Mouse (Mus musculus) heart, adult 9 months (tissue): ENCODE results near the gene Epor.
A peak's percentile ranks its signal among the peaks of the same experiment; 100 is the strongest.

ENCODE experiments used
- DNase-seq, 2 experiments: peaks; one replicate each; pipeline ENCODE4 v3.0.0; 2022; ENCODE audit warnings: low spot score in 2 of 2

The Epor gene

DNA sequence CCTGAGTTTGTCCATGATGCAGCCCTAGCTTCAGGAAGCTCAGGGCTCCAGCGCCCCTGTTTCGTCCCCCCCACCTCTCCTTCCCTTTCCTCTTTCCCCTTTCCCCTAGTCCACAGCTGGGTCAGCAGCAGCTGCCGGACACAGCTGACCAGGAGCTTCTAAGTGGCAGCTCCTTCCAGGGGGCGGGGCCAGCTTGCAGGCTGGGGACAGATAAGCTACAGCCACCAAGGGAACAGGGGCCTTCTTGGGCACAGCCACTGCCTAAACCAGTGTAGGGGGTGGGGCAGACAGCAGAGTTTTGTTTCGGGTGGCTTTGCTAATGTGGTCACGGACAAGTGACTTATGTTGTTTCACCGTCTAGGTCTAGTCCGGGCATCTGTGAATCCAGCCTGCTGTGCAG is at the start of gene Epor:
Gene Epor, minus strand, starts transcription at position 90 of the 400 bp plus-strand sequence.
- DNase-seq: peak; percentile 66 to 81

DNA sequence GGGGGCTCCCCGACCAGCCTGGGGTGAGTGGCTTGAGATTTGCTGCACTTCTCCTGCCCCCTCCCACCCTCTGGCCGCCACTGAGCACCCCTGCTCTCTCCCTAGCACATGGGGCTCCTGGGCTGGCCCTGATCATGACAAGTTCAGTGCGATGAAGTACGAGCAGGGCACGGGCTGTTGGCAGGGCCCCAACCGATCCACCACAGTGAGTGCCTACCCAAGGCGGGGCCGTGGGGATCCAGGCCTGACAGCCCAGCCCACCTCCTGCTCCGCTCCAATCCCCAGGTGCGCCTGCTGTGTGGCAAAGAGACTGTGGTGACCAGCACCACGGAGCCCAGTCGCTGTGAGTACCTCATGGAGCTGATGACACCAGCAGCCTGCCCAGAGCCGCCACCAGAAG is 49.4 kb upstream of the Epor start:
- no peak for DNase-seq

DNA sequence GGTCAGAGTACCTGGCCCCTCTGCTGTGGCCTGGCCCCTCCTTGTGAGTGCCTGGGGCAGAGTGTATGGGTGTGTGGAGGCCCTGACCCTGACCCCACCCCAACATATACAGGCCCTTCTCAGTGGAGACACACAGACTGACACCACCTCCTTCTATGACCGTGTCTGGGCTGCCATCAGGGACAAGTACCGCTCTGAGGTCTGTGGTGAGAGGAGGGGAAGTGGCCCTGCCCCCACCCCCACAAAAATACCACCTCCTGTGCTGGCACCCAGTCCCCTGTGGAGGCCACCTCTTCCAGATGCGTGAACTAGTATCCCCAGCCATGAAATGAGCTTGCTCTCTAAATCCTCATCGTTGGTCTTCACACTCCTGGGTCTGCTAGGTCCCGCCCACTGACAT is 47.7 kb upstream of the Epor start:
- no peak for DNase-seq

DNA sequence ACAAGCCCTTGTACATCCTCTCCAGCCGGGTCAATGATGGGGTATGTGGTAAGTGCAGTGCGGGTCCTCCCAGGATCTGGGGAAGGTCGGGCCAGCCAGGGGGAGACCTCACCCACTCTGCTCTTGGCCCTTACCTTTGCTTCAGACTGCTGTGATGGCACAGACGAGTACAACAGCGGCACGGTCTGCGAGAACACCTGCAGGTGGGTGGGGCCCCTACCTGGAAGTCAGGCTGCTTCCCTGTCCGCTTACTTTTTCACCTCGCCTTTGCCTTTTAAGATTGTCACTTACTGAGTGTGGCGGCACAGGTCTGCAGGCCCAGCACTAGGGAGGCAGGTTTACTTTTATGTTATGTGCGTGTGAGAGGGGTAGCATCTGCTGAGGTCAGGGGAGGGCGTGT is 41.2 kb upstream of the Epor start:
- no peak for DNase-seq

DNA sequence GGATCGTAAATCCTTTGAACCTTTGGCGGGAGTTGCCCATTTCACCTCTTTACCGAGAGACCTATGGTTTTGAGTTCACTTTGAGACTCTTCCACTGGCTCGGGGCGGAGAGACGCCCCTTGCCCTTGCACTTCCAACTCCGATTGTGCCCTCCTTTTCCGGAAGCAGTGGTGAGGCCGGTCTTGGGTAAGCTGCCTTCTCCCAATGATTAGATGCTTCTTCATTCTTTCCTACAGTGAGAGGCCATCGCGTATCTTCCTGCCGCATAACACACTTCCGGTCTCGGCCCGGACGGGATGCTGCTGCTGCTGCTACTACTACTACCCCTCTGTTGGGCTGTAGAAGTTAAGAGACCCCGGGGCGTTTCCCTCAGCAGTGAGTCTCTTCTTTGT is 39.9 kb upstream of the Epor start:
- no peak for DNase-seq

DNA sequence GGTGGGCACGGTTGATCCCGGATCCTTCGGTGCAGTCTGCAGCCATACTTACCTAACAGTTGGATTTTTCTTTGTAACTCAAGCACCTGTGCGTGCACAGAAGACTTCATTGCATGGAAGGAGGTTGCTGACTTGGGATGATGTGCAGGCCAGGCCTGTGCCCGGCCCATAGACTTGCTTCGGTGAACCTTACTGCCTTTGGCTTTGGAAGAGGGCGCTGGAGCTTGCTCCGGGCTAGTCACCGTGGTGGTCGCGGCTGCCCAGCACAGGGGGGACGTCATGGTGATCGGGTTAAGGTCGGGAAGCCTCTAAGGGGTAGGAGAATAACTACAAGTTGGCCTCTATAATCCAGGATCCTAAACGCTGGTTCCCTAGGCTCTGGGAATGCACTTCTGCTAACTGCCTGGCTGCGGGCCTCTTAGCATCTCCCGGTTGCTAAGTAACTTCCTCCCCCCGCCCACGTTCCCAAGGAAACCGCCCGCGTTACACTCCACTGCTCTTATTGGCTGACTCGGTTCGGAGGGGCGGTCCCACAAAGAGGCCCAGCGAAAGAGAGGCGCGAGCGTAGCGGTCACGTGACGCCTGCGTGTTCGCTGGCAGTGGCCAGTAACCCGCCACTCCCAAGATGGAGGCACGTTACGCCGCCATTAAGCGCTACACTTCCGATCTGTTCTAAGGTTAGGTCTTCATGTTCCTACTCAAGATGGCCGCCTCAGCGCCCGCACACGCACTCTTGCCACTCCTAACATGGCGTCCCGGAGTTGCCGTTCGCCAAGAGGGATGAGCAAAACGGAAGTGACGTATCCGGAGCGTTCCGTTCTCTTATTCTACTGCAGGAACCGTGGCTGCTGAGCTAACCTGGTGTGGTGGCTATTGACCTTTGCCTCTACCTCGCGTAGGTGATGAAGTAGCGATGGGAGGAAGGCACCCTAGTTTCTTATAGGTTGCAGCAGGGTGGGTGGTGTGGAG is 39.2 kb upstream of the Epor start, which contains the start of the genes Ccdc151 and Prkcsh:
Gene Ccdc151, minus strand, starts transcription at position 441 of the 969 bp plus-strand sequence.
Gene Prkcsh, plus strand, starts transcription at position 613 of the 969 bp plus-strand sequence.
- peak; percentile 100 for DNase-seq

DNA sequence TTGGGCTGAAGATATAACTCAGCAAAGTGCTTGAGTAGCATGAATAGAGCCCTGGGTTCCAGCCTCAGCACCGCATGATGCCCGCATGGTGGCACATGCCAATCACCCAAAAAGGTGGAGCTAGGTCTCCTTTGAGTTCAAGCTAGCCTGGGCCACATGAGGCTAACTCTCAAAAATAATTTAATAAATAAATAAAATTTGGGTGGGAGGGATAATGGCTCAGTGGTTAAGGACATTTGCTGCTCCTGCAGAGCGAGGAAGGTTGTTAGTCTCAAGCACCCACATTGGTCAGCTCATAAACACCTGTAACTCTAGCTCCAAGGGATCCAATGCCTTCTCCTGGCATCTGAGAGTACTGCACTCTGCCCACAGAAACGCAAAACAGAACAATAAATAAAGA is 38.3 kb upstream of the Epor start:
- no peak for DNase-seq

DNA sequence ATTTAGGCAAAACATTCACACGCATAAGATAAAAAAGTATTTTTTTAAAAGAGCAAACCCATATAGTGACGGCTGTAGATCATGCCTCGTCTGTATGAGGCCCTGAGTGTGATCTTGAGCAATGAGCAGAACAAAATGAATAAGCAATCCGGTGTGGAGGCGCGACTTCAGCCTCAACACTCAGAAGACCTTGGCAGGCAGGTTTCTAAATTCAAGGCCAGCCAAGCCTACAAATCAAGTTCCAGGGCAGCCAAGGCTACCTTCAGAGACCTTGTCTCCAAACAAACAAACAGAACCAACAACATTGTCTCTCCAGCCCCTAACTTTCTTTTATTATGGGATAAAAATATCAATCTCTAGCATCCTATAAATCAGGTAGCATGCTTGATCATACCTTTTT is 37.0 kb upstream of the Epor start:
- no peak for DNase-seq

DNA sequence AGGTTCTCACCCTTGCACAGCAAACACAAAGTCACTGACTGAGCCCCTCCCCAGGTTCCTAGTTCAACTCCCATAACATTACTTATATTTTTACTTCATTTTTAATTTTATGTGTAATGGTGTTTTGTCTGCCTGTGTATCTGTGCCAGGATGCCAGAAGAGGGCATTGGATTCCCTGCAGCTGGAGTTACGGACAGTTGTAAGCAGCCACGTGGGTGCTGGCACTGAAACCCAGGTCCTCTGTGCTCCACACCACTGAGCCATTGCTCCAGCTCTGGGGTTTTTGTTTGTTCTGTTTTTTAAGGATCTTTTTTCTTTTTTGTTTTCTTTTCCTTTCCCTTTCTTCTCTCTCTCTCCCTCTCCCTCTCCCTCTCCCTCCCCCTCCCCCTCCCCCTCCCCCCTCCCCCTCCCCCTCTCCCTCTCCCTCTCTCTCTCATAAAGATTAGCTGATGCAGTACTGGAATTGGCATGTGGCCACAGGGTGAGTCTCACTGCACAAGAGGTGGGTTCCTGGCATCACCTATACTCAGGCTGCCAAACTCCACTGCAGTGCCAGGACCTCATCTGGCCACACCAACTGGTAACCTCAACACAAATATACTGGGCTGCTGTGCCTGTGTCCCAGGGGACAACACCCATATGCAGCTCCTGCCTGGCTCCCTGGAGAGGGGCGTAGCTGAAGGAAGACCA is 33.0 kb upstream of the Epor start:
- DNase-seq: no peak

DNA sequence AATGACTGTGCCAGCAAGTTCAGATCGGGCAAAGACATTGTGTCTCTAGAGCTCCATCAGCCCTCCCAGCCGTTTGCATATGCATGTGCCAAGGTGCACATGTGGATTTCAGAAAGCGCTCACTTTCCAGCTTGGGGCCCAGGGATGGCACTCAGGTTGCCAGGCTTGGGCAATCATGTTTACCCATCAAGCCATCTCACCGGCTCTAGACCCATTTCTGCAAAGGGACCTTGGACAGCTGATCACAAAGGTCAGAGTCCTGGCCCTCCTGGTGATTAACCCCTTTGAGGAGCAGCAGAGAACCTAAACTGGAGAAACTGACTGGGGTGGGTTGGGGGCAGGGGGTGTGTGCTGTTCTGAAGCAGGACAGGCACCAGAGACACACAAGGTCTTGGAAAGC is 28.9 kb upstream of the Epor start:
- DNase-seq: no peak

DNA sequence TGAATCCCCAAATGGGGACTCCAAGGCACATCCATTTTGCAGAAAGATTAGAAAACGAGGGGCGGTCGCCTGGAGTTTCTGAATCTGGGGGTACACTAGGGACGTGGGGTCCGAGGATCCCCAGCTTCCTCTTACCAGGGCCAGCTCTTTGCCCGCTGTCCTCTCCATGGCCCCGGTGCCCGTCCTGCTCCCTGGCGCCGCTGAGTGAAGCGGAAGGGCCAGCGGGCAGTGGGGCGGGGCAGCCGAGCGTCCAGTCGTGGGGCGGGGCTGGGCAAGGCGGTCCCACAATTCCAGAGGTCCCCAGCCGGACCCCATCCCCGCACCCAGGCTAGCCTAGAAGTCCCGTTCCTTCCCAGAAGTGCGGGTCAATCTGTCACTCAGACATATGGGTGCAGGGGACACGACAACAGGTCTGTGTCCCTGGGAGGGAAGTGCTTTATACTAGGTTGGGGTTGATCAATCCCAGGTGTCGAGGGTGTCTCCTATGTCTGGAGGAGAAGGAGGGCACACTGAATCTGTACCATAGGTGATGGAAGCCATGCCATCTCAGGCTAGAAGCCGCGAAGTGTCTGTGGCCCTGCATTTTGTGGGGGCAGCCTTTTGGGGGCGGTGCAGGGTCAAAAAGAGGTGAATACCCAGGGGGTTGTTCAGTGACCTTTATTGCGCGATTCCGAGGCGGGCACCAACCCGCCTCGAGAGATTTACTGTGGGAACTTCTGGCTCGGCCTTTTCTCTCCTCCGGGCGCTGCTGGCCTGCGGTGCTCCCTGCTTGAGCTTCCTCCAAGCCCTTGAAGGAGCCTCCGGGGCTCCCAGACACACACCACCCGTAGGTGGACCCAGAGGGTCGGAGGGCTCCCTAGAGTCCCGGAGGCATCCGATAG is 26.2 kb upstream of the Epor start, which contains the start of gene Rgl3:
Gene Rgl3, minus strand, starts transcription at position 217 of the 881 bp plus-strand sequence.
- DNase-seq: peak; percentile 51 to 57

DNA sequence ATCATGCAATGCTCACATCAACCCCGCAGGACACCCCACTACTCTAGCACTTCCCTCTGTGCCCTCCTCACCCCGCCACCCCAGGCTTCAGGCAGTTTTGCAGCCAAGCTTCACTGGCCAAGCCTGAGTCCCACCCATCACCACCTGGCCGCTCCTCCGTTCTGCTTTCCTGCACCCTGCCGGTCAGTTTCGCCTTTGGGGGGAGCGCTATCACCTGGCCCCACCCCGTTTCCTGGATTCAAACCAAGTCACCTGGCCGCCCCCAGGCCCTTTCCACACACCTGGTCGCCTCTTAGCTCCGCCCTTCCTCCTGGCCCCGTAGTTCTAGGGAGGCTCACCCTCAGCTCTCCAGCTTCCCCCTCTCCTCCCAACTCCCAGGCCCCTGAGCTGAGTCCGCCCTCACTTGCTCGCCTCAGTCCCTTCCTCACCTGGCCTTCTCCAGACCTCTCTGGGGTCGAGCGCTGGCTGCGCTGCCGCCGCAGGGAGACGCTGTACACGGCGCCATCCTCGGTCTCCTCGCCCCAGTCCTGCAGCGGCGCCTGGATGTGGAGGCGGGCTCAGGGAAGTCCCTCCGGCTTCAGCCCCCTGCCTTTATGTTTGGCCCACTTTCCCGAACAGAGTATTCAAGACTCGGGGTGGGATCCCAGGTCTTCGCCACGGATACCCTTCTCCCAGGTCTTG is 25.3 kb upstream of the Epor start:
- no peak for DNase-seq

DNA sequence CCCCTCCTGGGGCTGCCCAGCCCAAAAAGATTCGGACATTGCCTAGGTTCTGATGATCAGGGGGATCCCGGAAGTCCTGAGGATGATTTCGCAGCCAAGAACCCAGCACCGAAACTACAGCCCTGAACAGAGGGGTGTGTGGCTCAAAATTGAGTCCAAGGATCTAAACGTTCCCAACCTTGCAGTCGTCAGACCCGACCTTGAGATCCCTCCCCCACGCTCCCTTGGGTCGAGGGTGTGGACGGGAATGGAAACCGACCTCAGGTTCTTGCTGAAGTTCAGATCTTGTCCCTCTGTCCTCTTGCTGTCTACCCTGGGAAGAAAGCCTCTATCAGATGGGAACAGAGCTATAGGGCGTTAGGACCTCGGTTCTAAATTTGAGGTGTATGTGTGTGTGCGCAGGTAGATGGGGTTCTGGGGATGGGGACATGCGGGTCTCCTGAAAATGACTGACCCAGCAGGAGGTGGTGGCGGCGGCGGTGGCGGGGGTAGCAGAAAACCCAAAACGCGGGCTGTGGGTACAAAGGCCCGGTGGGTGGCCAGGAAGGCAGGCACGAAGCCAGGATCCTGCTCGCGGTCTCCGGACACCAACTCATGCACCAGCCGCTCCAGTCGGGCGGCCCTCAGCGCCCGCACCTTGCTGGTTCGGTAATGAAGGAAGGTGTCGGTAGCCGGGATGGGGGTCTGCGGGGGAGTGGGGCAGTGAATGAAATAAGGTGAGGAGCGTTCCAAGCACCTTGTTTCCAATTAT is 24.5 kb upstream of the Epor start:
- no peak for DNase-seq

DNA sequence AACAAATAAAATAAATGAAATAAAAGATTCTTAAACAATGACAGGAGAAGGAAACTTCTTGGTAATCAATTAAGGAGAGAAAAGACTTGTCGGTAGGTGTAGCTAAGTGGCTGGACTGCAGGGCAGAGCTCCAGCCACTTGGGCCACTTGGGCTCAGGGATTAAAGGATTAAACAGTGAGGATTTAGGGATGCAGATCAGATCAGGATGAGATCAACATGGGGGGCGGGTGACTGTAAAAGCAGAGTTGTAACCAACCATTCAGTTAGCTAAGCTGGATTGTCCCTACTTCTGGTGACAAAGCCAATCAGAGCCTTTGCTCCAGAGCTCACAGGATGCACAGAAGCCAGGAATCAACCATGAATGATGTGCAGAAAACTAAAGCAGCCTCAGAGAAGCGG is 20.6 kb upstream of the Epor start:
- DNase-seq: no peak

DNA sequence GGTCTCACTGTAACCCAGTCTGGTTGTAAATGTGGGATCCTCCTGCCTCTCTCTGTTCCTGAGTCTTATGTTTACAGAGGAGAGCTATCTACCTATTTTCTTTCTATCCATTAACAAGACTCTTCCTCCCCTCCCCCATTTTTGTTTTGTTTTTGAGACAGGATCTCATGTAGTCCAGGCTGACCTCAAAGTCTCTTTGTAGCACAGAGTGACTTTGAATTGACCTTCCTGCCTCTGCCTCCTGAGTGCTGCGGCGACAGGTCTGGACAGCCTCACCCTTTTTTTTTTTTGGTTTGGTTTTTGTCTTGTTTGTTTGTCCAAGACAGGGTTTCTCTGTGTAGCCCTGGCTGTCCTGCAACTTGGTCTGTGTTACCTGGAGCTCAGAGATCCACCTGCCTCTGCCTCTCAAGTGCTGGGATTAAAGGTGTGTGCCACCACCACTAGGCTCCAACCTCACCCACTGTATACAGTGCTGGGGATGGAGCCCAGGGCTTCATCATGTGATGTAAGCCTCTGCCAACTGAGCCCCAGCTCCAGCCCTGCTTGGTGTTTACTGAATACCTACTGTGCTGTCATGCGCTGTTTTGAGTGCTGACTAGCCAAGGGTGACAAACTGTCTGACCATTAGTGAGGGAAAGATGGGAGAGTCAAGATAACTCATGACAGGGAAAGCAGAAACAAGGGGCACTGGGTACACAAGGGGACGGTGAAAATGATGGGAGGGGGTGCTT is 15.3 kb upstream of the Epor start:
- DNase-seq: no peak

DNA sequence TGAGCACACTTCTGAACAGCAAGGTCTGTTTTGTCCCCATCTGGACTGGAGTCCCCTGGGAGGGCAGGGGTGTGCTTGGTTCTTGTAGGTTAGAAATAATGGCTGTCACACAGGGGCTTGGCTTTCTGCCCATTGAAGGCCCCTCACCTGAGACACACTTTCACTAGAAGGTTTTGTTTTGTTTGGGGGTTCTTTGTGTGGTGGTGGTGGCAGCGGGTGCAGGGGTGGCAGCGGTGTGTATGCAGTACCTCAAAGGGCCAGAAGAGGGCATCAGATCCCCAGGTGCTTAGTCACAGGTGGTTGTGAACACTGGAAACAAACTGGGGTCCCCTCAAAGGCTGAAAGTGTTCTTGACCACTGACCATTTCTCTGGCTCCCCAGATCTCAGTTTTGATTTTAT is 14.7 kb upstream of the Epor start:
- DNase-seq: no peak

DNA sequence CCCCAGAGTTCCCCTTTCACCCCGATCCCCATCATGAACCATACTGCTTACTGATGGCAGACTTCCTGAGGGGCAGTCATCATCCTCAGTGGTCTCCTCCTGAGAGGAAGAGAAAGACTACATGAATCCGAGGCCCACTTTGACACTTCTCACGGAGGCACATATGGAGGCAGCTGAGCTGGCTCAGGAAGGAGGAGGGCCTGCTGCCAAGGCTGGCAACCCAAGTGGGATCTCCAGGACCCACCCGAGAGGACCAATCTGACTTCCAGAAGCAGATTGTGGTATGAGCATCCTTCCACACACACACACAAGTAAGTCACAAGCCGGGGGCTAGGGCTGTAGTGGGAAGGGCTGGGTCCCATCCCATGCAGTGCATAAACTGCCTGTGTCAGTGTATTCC is 14.0 kb upstream of the Epor start:
- no peak for DNase-seq

DNA sequence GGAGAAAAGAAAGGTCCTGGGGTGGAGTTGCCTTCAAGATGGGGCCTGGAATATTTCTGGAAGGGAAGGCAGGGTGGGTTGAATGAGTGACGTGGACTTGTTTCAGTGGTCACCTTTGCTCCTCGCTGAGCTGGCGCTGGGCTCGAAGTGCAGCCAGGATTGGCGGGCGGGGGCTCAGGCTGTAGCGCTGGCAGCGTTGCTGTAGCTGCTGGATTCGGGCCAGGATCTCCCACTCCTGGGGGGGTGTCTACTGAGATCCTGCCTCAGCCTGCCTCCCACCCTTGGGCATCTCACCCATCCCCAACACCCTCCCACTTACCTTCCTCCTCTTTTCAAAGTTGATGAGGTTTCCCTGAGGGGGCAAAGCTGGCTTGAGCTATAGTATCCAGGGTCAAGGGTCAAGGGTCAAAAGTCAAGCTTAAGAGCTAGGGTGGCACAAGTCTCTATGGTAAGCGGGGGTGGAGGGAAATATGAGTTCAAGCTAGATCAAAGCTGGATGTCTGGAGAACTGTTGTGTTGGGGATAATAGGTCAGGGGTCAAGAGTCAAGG is 13.4 kb upstream of the Epor start:
- no peak for DNase-seq

DNA sequence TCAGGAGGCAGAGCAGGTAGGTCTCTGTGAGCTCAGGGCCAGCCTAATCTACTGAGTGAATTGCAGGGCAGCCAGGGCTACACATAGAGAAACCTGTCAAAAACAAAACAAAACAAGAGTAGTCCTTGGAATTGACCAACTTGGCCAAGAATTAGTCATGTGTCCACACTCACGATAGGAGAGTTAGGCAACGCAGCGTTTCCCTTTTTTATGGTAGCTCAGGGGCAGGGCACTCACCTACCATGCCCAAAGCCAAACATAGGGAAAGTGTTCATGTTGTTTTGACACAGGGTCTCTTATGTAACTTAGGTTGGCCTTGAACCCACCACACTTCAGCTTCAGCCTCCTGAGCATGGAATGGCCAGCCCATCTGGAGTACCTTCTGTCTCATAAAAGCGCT is 6.0 kb upstream of the Epor start:
- DNase-seq: no peak

DNA sequence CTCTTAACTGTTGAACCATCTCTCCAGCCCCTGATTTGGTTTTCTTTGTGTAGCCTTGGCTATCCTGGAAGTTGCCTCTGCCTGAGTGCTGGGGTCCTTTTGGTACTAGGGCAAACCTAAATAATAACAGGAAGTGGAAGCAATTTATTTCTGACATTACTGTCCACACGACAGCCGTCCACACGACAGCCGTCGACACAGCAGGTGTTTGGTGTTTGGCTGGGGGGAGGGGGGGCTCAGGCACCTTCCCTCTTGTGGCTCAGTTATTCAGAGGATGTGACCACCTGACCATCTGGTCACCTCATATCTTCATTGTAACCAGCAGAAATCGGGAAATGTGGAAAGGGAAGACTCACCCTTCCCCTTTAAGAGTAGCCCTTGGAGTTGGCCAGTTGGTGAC is 5.6 kb upstream of the Epor start:
- no peak for DNase-seq
